Mouse (Mus musculus) olfactory bulb, adult 2 months (tissue): Measurements from ENCODE around the gene Ifrd2.

Experiments
- CTCF ChIP-seq: fragments of 200-500 bp; IDR thresholded peaks from 2 replicates; pipeline ENCODE4 v1.5.1; 2012; ENCODE audit warnings: low read depth, mild to moderate bottlenecking, low read length, moderate library complexity; ENCODE audit not compliant: insufficient read depth
- POLR2A ChIP-seq: fragments of 200-500 bp; IDR thresholded peaks from 2 replicates; pipeline ENCODE4 v1.6.1; 2012; ENCODE audit warnings: mild to moderate bottlenecking, low read depth, low read length, moderate library complexity; ENCODE audit not compliant: insufficient read depth

- TF ChIP-seq CTCF (no peak), POLR2A (no peak)
Observed at GRCm38 (mm10) chr9:107544729-107545128, 42.7 kb upstream of the Ifrd2 start.
